Mouse (Mus musculus): Measurements from ENCODE around the gene Tnk1. TPM values are rescaled to one million over a fixed set of nuclear protein-coding genes. Genes with fewer than 3 reads are reported as not detected.

The Tnk1 gene
- total RNA-seq, 2 experiments from 2014 or later, result 0.14 TPM; not detected in 1

DNA sequence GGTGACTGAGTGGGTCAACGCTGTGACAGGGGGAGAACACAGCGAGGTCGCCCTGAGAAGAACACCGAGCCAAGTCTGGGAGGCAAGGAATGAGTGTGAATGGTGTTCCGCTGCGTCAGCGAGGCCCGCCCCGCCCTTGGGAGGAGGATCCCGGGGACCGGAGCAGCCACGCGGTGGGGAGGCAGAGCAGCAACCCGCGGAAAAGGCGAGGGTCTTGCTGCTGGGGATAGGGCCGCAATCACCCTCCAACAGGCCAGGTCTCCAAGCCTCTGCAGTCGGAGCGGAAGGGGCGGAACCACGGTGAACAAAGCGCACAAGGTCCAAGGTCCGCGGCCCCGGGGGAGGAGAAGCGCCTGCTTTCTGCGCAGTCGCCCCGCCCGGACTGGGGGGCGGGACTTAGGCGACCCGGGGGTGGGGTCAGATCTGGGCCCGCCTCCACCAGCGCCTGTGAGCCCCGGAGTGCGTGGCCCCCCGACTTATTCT lies 12.3 kb downstream of the Tnk1 start, which contains the start of gene Plscr3:
Gene Plscr3, plus strand, starts transcription at position 179 of the 483 bp plus-strand sequence.
- peak; percentile 80 to 87 for DNase-seq (ENCODE audit: low spot score in 2 of 2)

GRCm38 (mm10) chr11:69838714-69839104 lies 19.8 kb downstream of the Tnk1 start:
- no peak for DNase-seq (ENCODE audit: low spot score in 2 of 2)

DNA sequence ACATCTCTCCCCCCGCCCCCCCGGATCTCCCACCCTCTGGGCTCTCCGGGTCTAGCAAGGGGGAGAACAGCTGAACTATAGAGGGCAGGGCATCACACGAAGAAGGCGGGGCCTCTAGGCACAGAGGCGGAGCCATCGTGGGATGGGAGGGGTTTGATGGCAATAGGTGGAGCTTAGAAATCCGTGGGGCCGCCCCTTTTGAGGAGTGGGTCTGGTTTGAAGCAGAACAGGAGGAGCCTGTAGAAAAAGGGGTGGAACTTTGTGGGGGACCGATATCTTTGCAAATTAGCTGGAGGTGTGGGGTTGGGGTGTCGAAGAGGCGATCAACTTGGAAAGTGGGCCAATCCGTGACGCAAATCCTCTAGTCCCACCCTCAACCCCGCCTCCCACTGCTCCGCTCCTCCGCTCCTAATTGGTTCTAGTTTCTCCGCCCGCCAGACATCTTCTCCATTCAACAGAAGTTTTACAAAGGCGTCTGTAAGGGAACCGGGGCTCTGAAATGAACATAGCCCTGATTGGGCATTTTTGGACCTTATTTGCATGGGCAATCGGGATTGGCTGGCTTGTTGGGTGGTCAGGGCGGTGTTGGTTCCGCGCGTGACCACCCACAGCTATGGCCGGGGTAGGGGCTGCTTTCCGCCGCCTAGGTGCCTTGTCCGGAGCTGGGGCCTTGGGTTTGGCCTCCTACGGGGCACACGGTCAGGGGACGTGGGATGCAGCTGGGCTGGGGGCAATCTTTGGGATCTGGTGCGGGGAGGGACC lies 20.4 kb downstream of the Tnk1 start, which contains the start of gene Tmem256:
Gene Tmem256, plus strand, starts transcription at position 563 of the 762 bp plus-strand sequence.
- peak; percentile 93 to 95 for DNase-seq (ENCODE audit: low spot score in 2 of 2)

GRCm38 (mm10) chr11:69837604-69837951 lies 21.0 kb downstream of the Tnk1 start, which contains the start of gene Nlgn2:
Nlgn2 (minus strand) TSS chr11:69837784.
- peak; percentile 65 to 81 for DNase-seq (ENCODE audit: low spot score in 2 of 2)

GRCm38 (mm10) chr11:69836703-69837576 lies 21.6 kb downstream of the Tnk1 start:
- DNase-seq (ENCODE audit: low spot score in 2 of 2), result peak; percentile 46 to 53

DNA sequence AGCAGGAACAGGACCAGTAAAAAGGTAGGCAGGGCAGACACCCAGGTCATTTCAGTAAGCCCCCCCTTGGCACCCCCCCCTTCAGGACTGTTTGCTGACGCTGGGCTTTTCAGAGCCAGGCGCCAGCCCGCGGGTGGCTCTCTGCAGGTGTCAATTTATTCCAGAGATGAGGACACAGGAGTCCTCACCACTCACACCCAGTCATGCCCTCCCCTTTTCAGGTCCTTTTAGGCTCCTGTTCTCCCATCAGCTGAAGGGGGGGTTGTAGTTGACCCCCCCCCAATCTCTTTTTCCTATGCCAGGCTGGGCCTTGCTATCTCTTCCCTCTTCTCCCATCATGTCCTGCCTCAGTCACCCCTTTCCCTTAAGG lies 22.6 kb downstream of the Tnk1 start:
- DNase-seq (ENCODE audit: low spot score in 2 of 2), result no peak

GRCm38 (mm10) chr11:69835326-69835965 lies 23.1 kb downstream of the Tnk1 start:
- DNase-seq (ENCODE audit: low spot score in 2 of 2), result no peak

DNA sequence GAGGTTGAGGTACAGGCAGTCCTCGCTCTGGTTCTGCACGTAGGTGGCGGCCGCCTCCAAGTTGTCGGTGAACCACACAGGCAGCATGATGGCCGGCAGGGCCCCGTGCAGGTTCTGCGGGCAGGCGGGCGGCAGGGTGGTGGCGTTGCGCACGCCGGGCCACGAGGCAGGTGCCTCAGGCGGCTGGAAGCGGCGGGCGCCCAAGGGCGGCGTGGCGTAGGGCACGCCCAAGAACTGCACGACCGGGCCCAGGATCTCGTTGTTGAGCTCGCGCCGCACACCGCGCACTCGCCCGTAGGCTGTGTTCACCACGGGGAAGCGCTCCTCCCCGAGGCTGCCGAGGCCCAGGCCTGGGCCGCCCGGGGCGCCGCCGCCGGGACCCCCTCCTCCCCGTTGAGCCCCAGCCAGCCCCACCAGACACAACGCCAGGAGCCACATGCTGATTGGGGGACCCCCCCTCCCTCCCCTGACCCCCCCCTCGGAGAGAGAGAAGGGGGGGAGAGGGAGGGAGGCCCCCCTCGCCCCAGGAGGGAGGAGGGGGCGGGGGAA lies 24.5 kb downstream of the Tnk1 start:
- peak; percentile 25 to 51 for DNase-seq (ENCODE audit: low spot score in 2 of 2)

- DNase-seq (ENCODE audit: low spot score in 2 of 2), result no peak
Measured at GRCm38 (mm10) chr11:69833554-69833953, 25.0 kb downstream of the Tnk1 start.

DNA sequence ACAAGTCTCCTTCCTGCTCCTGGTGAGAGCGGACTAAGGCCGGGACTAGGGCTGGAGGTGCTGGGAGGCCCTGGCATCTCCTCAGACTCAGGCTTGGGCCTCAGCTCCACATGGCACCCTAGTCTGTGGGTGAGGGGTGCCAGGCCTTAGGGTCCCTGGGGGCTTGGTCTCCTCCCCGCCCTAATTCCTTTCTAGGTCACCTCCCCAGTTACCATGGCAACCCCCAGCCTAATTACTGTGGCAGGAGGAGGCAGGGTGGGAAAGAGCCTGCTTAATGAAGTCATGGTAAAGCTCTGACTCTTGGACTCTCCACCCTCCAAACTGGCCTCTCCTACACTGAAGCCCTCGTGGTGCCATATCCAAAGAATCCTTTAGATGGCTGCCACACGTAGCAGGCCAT lies 29.7 kb downstream of the Tnk1 start:
- DNase-seq (ENCODE audit: low spot score in 2 of 2), result no peak

- DNase-seq (ENCODE audit: low spot score in 2 of 2), result no peak
Measured at GRCm38 (mm10) chr11:69823456-69823855, 35.1 kb downstream of the Tnk1 start.

GRCm38 (mm10) chr11:69822080-69822479 lies 36.5 kb downstream of the Tnk1 start, which contains the start of gene Spem1:
Spem1 (minus strand) TSS chr11:69822180.
- no peak for DNase-seq (ENCODE audit: low spot score in 2 of 2)

- no peak for DNase-seq (ENCODE audit: low spot score in 2 of 2)
Measured at GRCm38 (mm10) chr11:69818871-69819270, 39.7 kb downstream of the Tnk1 start.

GRCm38 (mm10) chr11:69818365-69818764 lies 40.2 kb downstream of the Tnk1 start, which contains the start of gene Spem2:
Spem2 (minus strand) TSS chr11:69818465.
- no peak for DNase-seq (ENCODE audit: low spot score in 2 of 2)

DNA sequence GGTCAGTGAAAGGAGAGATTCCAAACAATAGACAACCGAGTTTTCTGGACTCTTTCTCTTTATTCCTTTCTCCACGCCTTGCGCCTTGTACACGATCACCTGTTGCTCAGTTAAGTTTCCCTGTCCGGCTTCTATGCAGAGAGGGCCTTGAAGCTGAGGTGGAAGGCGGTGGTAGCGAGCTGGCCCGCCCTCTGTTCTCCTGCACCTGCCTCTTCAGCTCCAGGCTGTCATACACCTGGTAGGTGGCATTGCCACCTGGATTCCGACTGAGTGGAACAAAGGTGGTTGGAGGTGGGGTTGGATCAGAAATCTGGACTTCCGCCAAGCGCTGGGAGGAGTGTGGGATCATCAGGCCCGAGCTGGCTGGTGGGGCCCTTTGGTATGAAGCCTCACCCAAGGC lies 42.0 kb downstream of the Tnk1 start:
- no peak for DNase-seq (ENCODE audit: low spot score in 2 of 2)

DNA sequence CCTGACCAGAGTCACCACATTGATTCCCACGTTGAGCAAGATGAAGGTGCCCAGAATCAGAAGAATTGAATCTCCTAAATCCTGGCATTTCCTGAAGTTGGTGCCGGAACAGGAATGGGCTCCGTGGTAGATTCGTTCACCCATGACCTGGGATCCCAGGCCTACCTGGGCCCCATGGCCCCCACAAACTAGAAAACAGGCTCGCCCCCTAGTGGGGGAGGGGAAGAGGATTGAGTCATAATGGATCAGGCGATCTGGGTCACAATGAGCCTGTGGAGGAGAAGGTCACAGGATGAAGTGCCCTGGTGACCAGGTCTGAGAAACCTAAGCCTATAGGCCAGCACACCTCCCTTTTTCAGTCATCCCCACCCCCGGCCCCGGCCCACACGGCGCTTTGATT lies 43.4 kb downstream of the Tnk1 start, which contains the start of gene Gm39566:
Gene Gm39566, minus strand, starts transcription at position 144 of the 400 bp plus-strand sequence.
- DNase-seq (ENCODE audit: low spot score in 2 of 2), result no peak

GRCm38 (mm10) chr11:69810280-69810679 lies 48.2 kb downstream of the Tnk1 start:
- no peak for DNase-seq (ENCODE audit: low spot score in 2 of 2)

- DNase-seq (ENCODE audit: low spot score in 2 of 2), result no peak
Measured at GRCm38 (mm10) chr11:69807641-69808040, 50.9 kb downstream of the Tnk1 start.

DNA sequence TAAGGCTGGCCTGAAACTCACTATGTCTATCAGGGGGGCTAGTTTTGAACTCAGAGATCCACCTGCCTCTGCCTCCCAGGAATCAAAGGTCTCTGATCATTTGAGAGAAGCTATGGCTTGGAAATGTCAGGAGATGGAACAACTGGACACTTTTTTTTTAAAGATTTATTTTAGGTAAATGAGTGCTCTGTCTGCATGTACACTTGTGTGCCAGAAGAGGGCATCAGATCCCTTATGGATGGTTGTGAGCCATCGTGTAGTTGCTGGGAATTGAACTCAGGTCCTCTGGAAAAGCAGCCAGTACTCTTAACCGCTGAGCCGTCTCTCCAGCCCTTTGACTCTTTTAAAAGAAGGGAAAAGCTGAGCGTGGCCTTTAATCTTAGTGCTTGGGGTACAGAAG lies 52.2 kb downstream of the Tnk1 start:
- DNase-seq (ENCODE audit: low spot score in 2 of 2), result no peak

DNA sequence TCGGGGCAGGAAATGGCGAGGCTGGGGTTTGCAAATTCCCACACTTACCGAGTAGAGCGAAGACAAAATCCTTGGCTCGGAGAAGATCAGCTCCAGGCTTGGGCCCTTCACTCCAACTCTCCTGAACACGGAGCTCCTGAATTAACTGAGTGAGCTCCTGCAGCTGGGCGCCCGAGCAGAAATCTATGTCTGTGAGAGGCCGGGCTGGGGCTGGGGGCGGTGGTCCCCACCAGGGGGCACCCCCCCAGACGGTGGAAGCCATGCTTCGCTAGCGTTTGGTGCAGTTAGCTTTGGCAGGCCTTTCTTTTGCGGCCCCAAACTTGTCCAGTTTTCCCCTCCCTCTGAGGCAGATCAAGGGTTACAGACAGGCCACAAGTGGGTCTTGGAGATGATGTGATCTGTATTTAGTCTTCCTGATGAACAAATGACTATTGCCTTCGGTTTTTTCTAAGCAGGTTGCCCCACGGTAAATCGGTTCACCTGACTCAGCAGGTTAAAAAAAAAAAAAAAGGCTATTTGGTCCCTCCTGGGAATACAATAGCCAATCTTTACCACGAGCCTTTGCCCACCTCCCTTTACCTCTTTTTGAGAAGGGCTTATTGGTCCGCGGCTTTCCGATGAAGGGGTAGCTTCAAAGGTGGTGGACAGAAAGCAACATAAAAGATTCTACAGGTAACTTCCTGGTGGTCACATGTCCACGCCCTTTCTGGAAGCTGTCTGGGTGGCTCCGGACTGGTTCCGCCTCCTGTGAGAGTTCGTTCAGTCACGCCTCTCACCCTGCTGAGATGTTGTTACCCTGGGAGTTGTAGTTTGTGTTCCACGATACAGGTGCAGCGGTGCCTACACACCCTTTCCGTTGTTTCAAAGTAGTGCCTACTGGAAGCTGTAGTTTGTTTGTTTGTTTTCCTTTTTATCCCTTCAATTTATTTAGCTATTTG lies 53.3 kb downstream of the Tnk1 start, which contains the start of gene Tmem102:
Gene Tmem102, minus strand, starts transcription at position 653 of the 938 bp plus-strand sequence.
- DNase-seq (ENCODE audit: low spot score in 2 of 2), result no peak

Measured in left cerebral cortex, adult 18-20 months (tissue).